In the genomic region with DNA sequence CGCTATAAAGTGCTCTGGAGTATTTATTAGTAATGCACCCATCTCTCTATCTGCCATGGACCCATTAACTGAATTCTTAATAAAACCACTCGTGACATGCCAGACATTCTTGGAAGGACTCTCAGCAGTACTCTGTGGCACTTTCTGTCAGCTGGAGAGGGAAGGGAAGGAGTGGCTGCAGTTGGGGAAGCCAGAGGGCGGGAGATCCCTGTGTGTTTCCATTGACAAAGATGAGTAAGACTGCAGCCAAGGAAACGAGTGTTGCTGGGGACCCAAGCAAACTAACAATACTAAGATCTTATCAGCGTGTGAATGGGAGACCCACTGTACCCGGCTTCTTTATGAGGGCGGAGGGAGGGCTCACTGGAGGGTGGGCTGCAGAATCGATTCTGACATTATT, we compare ENCODE assay signal across 9 mouse cellular contexts. TPM values are rescaled to one million over a fixed set of nuclear protein-coding genes. Genes with fewer than 3 reads are reported as not detected.
DNase-seq lines count a peak whose midpoint lies in the region; ATAC-seq lines count a peak whose summit lies in the region.
"Had no signal": no experiment of that assay in that cellular context is flagged by ENCODE, and none has a peak within 500 bp of the region (broad histone marks: within the 10 kb centered on the region; RNA-seq: fewer than 3 reads in every experiment).

No protein-coding gene starts in this region.

- no peak overlapping the region for H3K27ac ChIP-seq in embryonic facial prominence, embryonic 15.5 days (replicated peaks)
- no peak overlapping the region for H3K27ac ChIP-seq in kidney, embryonic 16.5 days (ENCODE audit: low read length)
- peak overlapping the region; percentile 95 for H3K27ac ChIP-seq in midbrain, embryonic 12.5 days (replicated peaks)
- H3K27ac ChIP-seq: liver, embryonic 15.5 days had no signal

- H3K36me3 ChIP-seq in embryonic facial prominence, embryonic 15.5 days: no peaks in the 10 kb centered on the region
- H3K36me3 ChIP-seq in kidney, embryonic 16.5 days (ENCODE audit: insufficient read depth, low read length): no peaks in the 10 kb centered on the region
- no peaks in the 10 kb centered on the region for H3K36me3 ChIP-seq in midbrain, embryonic 12.5 days
- H3K36me3 ChIP-seq: liver, embryonic 15.5 days had no signal

- H3K27me3 ChIP-seq in embryonic facial prominence, embryonic 15.5 days: no peaks in the 10 kb centered on the region
- H3K27me3 ChIP-seq in kidney, embryonic 16.5 days (ENCODE audit: insufficient read depth, low read length): no peaks in the 10 kb centered on the region
- no peaks in the 10 kb centered on the region for H3K27me3 ChIP-seq in midbrain, embryonic 12.5 days

- H3K4me2 ChIP-seq in embryonic facial prominence, embryonic 15.5 days (replicated peaks): peak overlapping the region; percentile 59
- peak overlapping the region; percentile 79 for H3K4me2 ChIP-seq in kidney, embryonic 16.5 days (replicated peaks; ENCODE audit: low read depth, low read length)
- H3K4me2 ChIP-seq in midbrain, embryonic 12.5 days (replicated peaks): peak overlapping the region; percentile 89

- WGBS in embryonic facial prominence, embryonic 15.5 days: 46% methylated on average over 8 of the region's 8 CpGs
- WGBS in kidney, embryonic 16.5 days: 50% methylated on average over 8 of the region's 8 CpGs
- WGBS in midbrain, embryonic 12.5 days: 22% methylated on average over 8 of the region's 8 CpGs

- peak; percentile 31 for DNase-seq in cerebellum, adult 9-10 months
- DNase-seq in cerebellum, postnatal 4 days (ENCODE audit: low spot score in 2 of 2): no peak
- no peak for DNase-seq in gastrocnemius, adult 8-10 months (ENCODE audit: low spot score in 2 of 2)
- no peak for DNase-seq in urinary bladder, postnatal 10 days (ENCODE audit: low spot score)
- DNase-seq in MN1 (ENCODE audit: low spot score): no peak

- H3K9me3 ChIP-seq in embryonic facial prominence, embryonic 15.5 days (replicated peaks): no peaks in the 10 kb centered on the region
- no peaks in the 10 kb centered on the region for H3K9me3 ChIP-seq in kidney, embryonic 16.5 days (ENCODE audit: low read length)
- no peaks in the 10 kb centered on the region for H3K9me3 ChIP-seq in midbrain, embryonic 12.5 days
- H3K9me3 ChIP-seq: liver, embryonic 15.5 days had no signal

- H3K4me1 ChIP-seq in embryonic facial prominence, embryonic 15.5 days: peaks cover 58% of the 10 kb centered on the region
- peaks cover 64% of the 10 kb centered on the region for H3K4me1 ChIP-seq in kidney, embryonic 16.5 days (ENCODE audit: insufficient read depth, low read length)
- peaks cover 69% of the 10 kb centered on the region for H3K4me1 ChIP-seq in midbrain, embryonic 12.5 days

- peak overlapping the region; percentile 88 for H3K4me3 ChIP-seq in embryonic facial prominence, embryonic 15.5 days (replicated peaks)
- no peak overlapping the region for H3K4me3 ChIP-seq in kidney, embryonic 16.5 days (ENCODE audit: low read length)
- peak overlapping the region; percentile 93 for H3K4me3 ChIP-seq in midbrain, embryonic 12.5 days

- H3K9ac ChIP-seq in embryonic facial prominence, embryonic 15.5 days: no peak overlapping the region
- H3K9ac ChIP-seq in kidney, embryonic 16.5 days (replicated peaks; ENCODE audit: low read length): no peak overlapping the region
- peak overlapping the region; percentile 96; the same call in 1 of the 2 replicates for H3K9ac ChIP-seq in midbrain, embryonic 12.5 days (replicated peaks)
- H3K9ac ChIP-seq: liver, embryonic 15.5 days had no signal

- ATAC-seq in embryonic facial prominence, embryonic 15.5 days (ENCODE audit: insufficient number of reproducible peaks, low FRiP score, low TSS enrichment, low read depth): no peak
- ATAC-seq in kidney, embryonic 16.5 days (ENCODE audit: low FRiP score, low TSS enrichment): no peak
- ATAC-seq in midbrain, embryonic 12.5 days (ENCODE audit: low FRiP score, low read depth): no peak

RNA-seq across cellular contexts. Expression of gene Cemip2, which starts 2.5 kb away (rescaled TPM):
- 30.8 and 33.0 TPM in 2 replicates for polyA plus RNA-seq in embryonic facial prominence, embryonic 15.5 days (2015; fragmentation: Nextera tagmentation; extraction: Ambion mirVana)
- polyA plus RNA-seq in kidney, embryonic 16.5 days (2015; fragmentation: Nextera tagmentation; extraction: Ambion mirVana): 22.9 and 25.0 TPM in 2 replicates
- 105 and 113 TPM in 2 replicates for polyA plus RNA-seq in midbrain, embryonic 12.5 days (2016; fragmentation: Nextera tagmentation; extraction: Ambion mirVana)
- 10 to 100 TPM in 3 of 4 experiments, 1 to 10 TPM in 1; 9.7 to 13.0 (median 11.2) TPM for total RNA-seq in gastrocnemius, adult 8-10 months (2022)
